Mouse (Mus musculus) heart, postnatal 0 days (tissue): ENCODE data around the gene Stac.

Experiments
- CTCF ChIP-seq: IDR thresholded peaks from 2 replicates; pipeline ENCODE4 v1.5.1; 2016; ENCODE audit warnings: antibody characterized with exemption, control low read depth, low read depth
- EP300 ChIP-seq: IDR thresholded peaks from 2 replicates; pipeline ENCODE4 v1.6.1; 2016; ENCODE audit warnings: antibody characterized with exemption, low read depth

DNA sequence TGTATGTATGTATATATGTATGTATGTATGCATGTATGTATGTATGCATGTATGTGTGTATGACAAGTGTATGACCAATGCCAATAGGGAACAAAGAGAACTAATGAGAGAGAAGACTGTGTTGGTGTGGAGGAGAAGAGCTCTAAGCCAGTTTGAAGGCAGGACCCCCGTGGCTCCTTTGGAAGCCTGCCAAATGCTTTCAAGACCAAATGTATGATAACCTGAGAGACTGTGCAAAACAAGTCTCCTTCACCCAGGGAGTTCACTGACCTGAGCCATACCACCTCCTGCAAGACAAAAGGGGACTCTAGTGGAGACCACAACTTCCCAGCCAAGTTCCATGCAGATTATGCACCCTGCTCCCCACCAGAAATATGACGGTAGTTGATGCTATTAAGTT is 52.5 kb downstream of the Stac start:
- TF ChIP-seq EP300 = no peak
- no peak for TF ChIP-seq CTCF
